Mouse (Mus musculus): ENCODE measurements around the gene Opcml. TPM values are rescaled to one million over a fixed set of nuclear protein-coding genes. Genes with fewer than 3 reads are reported as not detected.

Opcml gene
- polyA plus RNA-seq, 1 experiment from 2014 or later: 9.4 TPM

DNA sequence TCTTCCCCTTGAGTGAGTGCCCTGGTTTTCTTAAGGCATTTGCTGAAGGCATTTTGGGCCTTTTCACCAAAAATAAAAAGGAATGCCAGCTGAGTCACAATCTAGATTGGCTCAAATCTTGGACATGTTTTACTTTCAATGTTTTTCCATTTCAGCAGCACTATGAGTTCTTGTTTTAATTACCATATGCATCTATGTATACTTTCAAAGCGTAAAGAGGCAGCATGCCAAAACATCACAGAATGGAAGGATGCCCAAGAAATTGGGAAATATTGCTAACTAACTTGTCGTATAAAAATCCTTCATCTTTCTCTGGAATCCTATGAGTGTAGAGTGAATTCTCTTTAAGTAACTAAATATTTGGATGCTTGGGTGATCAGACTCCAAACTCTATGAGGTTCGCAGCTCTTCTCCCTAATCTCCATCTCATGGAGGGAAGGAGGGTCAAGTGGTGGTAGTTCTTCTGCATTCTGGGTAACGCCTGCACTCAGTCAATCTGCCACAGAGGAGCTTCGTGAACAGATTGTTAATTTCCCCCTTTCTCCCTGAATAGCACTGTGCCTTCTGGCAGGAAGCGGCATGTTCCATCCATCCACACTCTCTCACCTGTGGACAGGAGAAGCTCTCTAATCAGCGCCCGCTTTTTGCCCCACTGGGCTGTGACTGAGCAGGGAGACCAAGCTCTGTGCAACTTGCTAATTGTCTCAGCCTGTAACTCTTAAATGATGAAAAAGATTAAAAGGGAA is 435.4 kb downstream of the Opcml start:
- ATAC-seq (ENCODE audit: insufficient read depth) (no peak), DNase-seq (peak; percentile 54)
- Histone ChIP-seq H3K9ac (no peak overlapping the region), H3K4me1 (ENCODE audit: insufficient read depth) (no peaks in the 10 kb centered on the region), H3K4me3 (ENCODE audit: low read depth, low read length) (no peak overlapping the region), H3K27me3 (ENCODE audit: insufficient read depth, low read length) (no peaks in the 10 kb centered on the region), H3K27ac (ENCODE audit: low read depth) (no peak overlapping the region), H3K36me3 (ENCODE audit: insufficient read depth) (no peaks in the 10 kb centered on the region), H3K9me3 (ENCODE audit: low read depth, low read length) (no peaks in the 10 kb centered on the region), H3K4me2 (no peak overlapping the region)
- WGBS: 73% methylated on average over 8 of the region's 8 CpGs
- no peak for TF ChIP-seq CTCF (IDR thresholded peaks at IDR 0.05; ENCODE audit: low read depth)

DNA sequence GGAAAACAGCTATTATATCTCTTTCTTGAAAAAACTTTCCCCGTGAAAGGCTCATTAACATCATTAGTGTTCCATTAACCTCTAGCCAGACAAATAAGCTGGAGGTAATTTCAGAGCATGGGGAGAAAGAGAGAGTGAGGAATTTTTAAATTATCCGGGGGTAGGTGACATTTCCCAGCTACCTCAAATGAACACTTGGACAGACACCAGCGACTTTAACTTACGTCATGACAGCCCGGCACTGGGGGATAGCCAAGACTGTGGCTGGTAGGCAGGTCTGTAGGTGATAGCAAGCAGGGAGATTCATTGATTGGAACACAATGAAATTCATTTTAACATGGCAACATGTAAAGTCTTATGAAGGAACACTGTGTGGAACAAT is 436.0 kb downstream of the Opcml start:
- TF ChIP-seq CTCF (IDR thresholded peaks at IDR 0.05; ENCODE audit: low read depth): no peak
- H3K4me1 ChIP-seq (ENCODE audit: insufficient read depth): no peaks in the 10 kb centered on the region
- H3K27me3 ChIP-seq (ENCODE audit: insufficient read depth, low read length): no peaks in the 10 kb centered on the region
- H3K9me3 ChIP-seq (ENCODE audit: low read depth, low read length): no peaks in the 10 kb centered on the region
- 73% methylated on average over 5 of the region's 5 CpGs for WGBS
- ATAC-seq (ENCODE audit: insufficient read depth) (no peak), DNase-seq (no peak)
- no peak overlapping the region for H3K9ac ChIP-seq
- no peaks in the 10 kb centered on the region for H3K36me3 ChIP-seq (ENCODE audit: insufficient read depth)
- H3K4me2 ChIP-seq: no peak overlapping the region
- no peak overlapping the region for H3K27ac ChIP-seq (ENCODE audit: low read depth)
- no peak overlapping the region for H3K4me3 ChIP-seq (ENCODE audit: low read depth, low read length)

DNA sequence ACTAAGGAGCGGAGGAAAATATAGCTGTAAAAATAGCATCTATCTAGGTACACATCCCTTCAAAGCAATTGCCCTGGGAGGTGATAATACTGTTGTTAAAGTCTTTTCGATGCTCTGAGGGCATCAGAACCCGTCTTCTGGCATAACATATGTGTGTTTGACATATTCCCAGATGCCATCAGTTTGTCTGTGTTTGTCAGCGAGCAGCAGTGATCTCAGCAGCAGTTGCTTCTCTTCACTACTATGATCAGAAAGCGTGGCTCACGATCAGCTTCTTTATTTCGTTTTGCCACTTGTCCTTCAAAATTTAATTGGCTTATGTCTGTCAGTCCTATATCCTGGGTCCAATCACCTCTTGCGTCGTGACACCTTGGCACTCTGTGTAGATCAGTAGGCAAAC is 447.9 kb downstream of the Opcml start:
- Histone ChIP-seq H3K4me1 (ENCODE audit: insufficient read depth) (no peaks in the 10 kb centered on the region), H3K9me3 (ENCODE audit: low read depth, low read length) (no peaks in the 10 kb centered on the region), H3K27me3 (ENCODE audit: insufficient read depth, low read length) (no peaks in the 10 kb centered on the region), H3K4me3 (ENCODE audit: low read depth, low read length) (no peak overlapping the region), H3K36me3 (ENCODE audit: insufficient read depth) (no peaks in the 10 kb centered on the region), H3K4me2 (no peak overlapping the region), H3K27ac (ENCODE audit: low read depth) (no peak overlapping the region), H3K9ac (no peak overlapping the region)
- 84% methylated on average over 9 of the region's 9 CpGs for WGBS
- no peak for TF ChIP-seq CTCF (IDR thresholded peaks at IDR 0.05; ENCODE audit: low read depth)
- ATAC-seq (ENCODE audit: insufficient read depth): no peak
- DNase-seq: no peak

DNA sequence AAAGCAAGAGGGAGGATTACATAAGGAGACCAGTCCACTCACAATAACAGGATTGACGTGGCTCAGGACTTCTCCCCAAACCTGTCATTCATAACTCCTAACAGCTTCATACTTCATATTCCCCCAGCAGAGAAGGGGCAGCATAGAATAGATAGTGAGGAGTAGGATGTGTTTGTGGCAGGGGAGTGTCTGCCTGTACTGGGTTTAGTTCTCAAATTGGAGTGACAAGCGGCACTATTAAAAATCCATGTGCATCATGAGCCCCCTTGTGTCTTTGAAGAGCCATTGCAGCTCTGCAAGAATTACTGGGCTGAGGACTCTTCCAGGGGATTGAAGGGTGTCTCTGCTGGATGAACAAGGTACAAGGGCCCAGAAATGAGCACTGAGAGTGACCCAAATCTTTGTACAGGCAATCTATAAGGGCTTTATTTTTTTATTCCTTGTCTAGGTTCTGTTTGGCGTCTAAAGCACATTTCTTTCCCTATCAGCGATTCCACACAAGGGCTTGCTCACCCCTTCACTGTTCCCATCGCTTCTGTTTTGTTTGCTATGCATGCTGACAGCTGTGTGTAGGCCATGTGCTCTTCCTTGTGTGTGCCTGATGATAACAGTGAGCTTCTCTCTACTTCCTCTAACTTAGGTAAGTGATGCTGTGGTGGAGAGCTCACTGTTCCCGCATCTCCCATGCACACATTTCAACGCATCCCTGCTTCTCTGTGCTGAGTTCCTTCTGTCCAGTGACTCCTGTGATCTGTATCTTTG is 457.3 kb downstream of the Opcml start:
- peak; percentile 35; the same call in 1 of the 2 replicates for ATAC-seq (ENCODE audit: insufficient read depth)
- H3K4me2 ChIP-seq: no peak overlapping the region
- H3K9me3 ChIP-seq (ENCODE audit: low read depth, low read length): no peaks in the 10 kb centered on the region
- H3K4me3 ChIP-seq (ENCODE audit: low read depth, low read length): no peak overlapping the region
- TF ChIP-seq CTCF (IDR thresholded peaks at IDR 0.05; ENCODE audit: low read depth): peak; percentile 84
- no peaks in the 10 kb centered on the region for H3K27me3 ChIP-seq (ENCODE audit: insufficient read depth, low read length)
- no peaks in the 10 kb centered on the region for H3K4me1 ChIP-seq (ENCODE audit: insufficient read depth)
- 63% methylated on average over 7 of the region's 7 CpGs for WGBS
- no peak overlapping the region for H3K9ac ChIP-seq
- peak; percentile 79 for DNase-seq
- no peaks in the 10 kb centered on the region for H3K36me3 ChIP-seq (ENCODE audit: insufficient read depth)
- no peak overlapping the region for H3K27ac ChIP-seq (ENCODE audit: low read depth)

DNA sequence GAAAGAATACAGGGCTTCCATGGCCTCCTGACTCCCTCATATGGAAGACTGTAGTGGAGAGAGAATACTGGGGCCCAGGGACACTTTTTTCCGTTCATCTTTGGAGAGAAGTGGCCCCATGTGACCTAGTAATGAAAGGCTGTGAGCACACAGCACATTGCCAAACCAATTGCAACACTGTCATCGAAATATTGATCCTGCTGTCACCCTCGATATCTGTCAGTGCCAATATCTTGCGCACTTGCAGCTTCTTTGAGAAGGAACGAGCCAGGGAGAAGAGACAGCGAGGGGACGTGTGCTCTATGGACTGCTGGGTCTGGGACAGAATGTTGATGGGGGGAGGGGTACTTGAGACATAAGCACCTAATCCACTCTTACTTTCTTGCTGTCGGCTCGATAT is 460.8 kb downstream of the Opcml start:
- no peaks in the 10 kb centered on the region for H3K9me3 ChIP-seq (ENCODE audit: low read depth, low read length)
- no peak for TF ChIP-seq CTCF (IDR thresholded peaks at IDR 0.05; ENCODE audit: low read depth)
- H3K4me3 ChIP-seq (ENCODE audit: low read depth, low read length): no peak overlapping the region
- no peak overlapping the region for H3K9ac ChIP-seq
- H3K4me1 ChIP-seq (ENCODE audit: insufficient read depth): no peaks in the 10 kb centered on the region
- no peak for DNase-seq
- no peaks in the 10 kb centered on the region for H3K36me3 ChIP-seq (ENCODE audit: insufficient read depth)
- no peaks in the 10 kb centered on the region for H3K27me3 ChIP-seq (ENCODE audit: insufficient read depth, low read length)
- no peak overlapping the region for H3K27ac ChIP-seq (ENCODE audit: low read depth)
- WGBS: 79% methylated on average over 9 of the region's 9 CpGs
- ATAC-seq (ENCODE audit: insufficient read depth): no peak
- no peak overlapping the region for H3K4me2 ChIP-seq

DNA sequence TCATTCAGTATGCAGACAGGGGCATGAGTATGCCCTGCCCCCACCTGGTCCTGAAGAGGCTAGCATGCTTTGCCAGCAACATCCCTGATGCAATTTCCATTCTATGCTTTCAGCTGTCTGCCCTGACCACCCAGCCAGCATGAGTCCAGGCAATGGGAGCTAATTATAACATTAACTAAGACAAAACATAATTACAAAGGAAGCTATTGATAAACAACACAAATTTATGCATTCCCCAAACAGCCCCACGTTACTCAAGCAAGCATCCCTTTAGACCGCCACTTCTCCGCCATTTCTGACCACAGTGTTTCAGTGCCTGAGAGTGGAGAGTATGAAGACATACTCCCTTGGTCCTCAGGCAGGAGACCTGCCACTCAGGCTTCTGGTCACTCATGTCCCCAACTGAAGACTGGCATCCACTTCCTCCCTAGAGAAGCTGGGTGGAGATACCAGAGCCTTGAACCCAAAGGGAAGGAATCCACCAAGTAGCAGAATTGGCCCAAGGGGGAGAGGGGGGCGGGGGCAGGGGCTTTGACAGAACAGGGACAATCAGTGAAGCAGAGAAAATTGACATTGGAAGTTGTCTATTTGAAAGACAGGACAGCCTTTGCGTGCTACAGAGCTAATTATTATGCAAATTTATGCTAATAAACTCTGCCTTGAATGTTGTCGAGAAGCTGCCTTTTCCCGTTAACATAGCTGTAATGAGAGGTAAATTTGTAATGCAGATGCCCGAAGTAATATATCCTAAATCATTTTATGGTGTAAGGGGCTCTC is 464.7 kb downstream of the Opcml start:
- H3K27me3 ChIP-seq (ENCODE audit: insufficient read depth, low read length): no peaks in the 10 kb centered on the region
- H3K9ac ChIP-seq: no peak overlapping the region
- DNase-seq (no peak), ATAC-seq (ENCODE audit: insufficient read depth) (no peak)
- no peaks in the 10 kb centered on the region for H3K4me1 ChIP-seq (ENCODE audit: insufficient read depth)
- H3K4me3 ChIP-seq (ENCODE audit: low read depth, low read length): no peak overlapping the region
- TF ChIP-seq CTCF (IDR thresholded peaks at IDR 0.05; ENCODE audit: low read depth): 0 out of 2 replicates have a peak, but pooled peaks have one; percentile 5
- 76% methylated on average over 8 of the region's 8 CpGs for WGBS
- H3K4me2 ChIP-seq: no peak overlapping the region
- no peak overlapping the region for H3K27ac ChIP-seq (ENCODE audit: low read depth)
- H3K9me3 ChIP-seq (ENCODE audit: low read depth, low read length): no peaks in the 10 kb centered on the region
- no peaks in the 10 kb centered on the region for H3K36me3 ChIP-seq (ENCODE audit: insufficient read depth)

DNA sequence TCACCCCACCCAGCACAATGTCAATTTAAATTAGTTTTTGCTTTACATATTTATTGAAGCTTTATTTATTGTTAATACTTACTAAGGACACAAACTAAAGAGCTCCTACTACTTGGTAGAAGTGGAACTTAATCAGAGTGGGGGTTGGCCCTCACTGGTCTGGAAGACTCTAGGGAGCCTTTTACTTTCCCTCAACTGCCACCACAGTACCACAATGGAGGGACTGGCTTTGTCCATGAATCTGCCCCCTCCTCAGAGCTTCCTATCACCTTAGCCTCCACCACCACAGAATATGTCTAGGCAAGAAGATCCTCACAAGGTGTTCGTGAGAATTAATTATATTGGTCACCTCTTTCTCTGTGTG is 465.3 kb downstream of the Opcml start:
- H3K4me2 ChIP-seq: no peak overlapping the region
- H3K27ac ChIP-seq (ENCODE audit: low read depth): no peak overlapping the region
- 75% methylated on average over 1 of the region's 1 CpGs for WGBS
- H3K36me3 ChIP-seq (ENCODE audit: insufficient read depth): no peaks in the 10 kb centered on the region
- H3K9me3 ChIP-seq (ENCODE audit: low read depth, low read length): no peaks in the 10 kb centered on the region
- no peak for TF ChIP-seq CTCF (IDR thresholded peaks at IDR 0.05; ENCODE audit: low read depth)
- no peak overlapping the region for H3K4me3 ChIP-seq (ENCODE audit: low read depth, low read length)
- H3K27me3 ChIP-seq (ENCODE audit: insufficient read depth, low read length): no peaks in the 10 kb centered on the region
- DNase-seq (no peak), ATAC-seq (ENCODE audit: insufficient read depth) (no peak)
- H3K9ac ChIP-seq: no peak overlapping the region
- H3K4me1 ChIP-seq (ENCODE audit: insufficient read depth): no peaks in the 10 kb centered on the region

Data from lung, embryonic 14.5 days (tissue).